Mouse (Mus musculus) testis, postnatal 14 days (tissue): ENCODE data around the gene Oaz2.
"Not testable (repeated sequence)": the region's sequence is repeated elsewhere in the genome, so short reads cannot be mapped to it uniquely, and the experiment has no call there.

Source experiments
- DNase-seq: peaks from one replicate; pipeline ENCODE4 v3.0.0; 2021; ENCODE audit warnings: low spot score

The Oaz2 gene

GRCm38 (mm10) chr9:65653741-65654140 lies 14.1 kb upstream of the Oaz2 start:
- no peak for DNase-seq

GRCm38 (mm10) chr9:65654700-65655237 lies 13.0 kb upstream of the Oaz2 start:
- no peak for DNase-seq

DNA sequence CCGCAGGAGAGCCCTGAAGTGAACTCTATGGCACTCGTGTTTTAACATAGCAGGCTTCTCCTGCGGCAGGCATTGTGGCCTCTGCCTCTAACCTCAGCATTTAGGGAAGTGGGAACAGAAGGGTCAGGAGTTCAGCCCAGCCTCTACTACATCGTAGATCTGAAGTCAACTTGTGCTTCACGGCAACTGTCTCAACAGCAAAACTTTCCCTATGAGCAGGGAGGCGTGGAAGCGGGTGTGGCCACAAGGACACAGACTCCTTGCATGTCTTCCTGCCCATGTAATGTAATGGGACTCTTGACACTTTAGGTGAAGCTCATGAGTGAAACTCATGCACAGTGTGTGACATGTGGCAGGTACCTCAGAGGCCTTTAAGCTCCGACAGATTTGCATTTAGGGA lies 12.3 kb upstream of the Oaz2 start:
- no peak for DNase-seq

DNA sequence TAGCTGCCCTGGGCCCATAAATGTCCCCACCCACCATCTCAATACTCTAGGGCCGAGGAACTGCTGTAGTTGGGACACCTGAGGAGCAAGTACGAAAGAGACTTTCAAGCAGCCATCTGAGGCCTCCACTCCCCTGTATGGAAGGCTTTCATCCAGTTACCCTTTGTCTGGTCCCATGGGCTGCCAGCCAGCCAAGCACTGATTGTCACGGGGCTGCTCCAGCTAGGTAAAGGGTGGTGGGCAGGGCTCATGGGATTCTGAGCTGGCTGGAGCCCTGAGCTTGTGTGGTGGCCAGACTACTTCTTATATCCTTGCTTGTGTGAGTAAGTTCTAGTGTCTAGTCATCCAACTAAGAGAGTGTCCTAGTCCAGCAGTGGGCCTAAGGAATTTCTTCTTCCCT lies 10.6 kb upstream of the Oaz2 start:
- no peak for DNase-seq

- DNase-seq, result no peak
These were observed 6.8 kb upstream of the Oaz2 start for GRCm38 (mm10) chr9:65661029-65661428.

DNA sequence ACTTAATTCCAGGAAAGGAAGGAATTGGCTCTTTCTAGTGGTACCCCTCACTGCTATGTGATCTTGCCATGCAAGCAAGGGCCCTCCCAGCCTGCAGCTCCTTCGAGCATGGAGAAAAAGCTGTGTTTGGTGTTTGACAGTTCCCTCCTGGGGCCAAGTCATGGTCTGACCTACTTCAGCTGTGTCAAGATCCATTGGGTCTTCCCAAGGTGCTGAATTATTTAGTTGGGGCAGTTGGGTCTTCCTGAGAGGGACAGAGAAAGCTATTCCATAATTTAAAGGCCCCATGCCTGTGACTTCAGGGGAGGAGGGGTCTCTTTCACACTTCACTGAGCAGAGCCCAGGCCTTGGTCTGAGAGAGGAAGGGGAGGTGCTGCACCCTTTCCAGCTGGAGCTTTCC lies 6.3 kb upstream of the Oaz2 start:
- DNase-seq, result no peak

DNA sequence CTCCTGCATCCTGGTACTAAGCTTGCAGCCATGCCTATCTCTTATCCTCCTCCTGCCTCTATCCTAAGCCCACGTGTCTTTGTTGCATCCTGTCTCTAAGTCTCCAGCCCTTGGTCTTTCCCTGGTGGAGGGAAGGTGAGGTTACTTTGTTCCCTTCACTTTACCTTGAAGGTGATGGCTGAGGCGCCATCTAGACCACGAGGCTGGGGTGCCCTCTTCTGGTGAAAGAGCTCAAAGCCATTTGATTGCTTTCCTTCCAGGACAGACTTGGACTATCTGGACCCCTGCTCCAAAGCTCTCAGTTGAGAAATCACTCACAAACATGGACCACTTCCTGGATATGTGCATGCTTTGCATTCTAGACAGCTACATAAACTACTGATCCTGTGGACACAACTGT lies 3.6 kb upstream of the Oaz2 start:
- DNase-seq, result no peak

GRCm38 (mm10) chr9:65666042-65666441 lies 1.8 kb upstream of the Oaz2 start:
- no peak for DNase-seq

DNA sequence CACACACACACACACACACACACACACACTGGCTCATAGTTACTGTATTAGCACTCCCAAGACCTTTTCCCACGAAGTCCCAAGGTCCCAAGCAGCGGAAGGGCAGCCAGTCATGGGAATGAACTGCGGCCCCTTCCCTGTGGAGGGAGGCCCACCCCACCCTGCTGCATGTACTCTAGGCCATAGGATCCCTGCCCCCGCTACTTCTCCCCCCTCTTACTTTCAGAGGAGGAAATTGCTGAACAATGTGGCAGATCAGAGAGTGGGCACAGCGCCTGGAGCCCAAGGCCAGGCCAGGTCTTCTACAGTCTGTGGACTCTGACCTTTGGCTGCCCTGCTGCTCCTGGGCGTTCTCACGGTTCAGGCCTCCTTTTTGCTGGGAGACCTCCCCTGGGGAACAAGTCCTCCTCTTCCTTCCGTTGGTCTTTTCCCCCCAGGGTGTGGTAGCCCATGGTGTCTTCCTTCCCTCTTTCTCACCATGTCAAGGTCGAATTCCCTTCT lies 3.7 kb downstream of the Oaz2 start:
- peak; percentile 76 for DNase-seq

GRCm38 (mm10) chr9:65672996-65673395 lies 5.2 kb downstream of the Oaz2 start:
- no peak for DNase-seq

- no peak for DNase-seq
These were observed 7.9 kb downstream of the Oaz2 start for GRCm38 (mm10) chr9:65675461-65676357.

DNA sequence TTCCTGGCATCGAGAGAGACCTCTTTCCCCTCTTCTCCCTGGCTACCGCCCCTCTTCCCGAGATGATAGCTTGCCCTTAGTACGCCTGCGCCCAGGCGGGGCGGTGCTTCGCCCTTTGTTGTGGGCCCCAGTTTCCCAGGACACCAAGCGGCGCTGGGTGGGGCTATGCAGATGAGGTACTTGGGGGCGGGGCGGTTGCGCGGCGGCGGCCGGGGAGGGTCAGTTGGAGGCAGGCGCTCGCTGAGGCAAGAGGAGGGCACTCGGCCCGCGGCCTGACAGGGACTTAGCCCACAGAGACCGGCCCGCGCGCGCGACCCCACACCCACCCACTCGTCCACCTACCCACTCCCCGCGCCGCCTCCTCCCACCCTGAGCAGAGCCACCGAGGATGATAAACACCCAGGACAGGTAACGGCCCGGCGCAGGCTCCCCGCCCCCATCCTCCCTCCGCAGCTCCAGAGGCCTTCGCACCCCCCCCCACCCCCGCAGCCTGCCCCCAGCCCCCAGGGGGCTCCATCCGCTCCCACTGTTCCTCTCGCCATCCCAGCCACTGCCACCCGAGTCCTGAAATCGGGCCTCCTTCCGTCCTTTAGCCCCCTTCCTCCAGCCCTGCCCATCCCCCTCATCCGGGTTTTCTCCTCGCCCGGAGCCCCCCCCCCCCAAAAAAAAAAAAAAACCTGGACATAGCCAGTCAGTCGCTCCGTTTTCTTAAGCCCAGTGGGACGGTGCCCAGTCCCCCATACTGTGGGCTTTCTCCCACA lies 8.7 kb downstream of the Oaz2 start:
- peak; percentile 97 for DNase-seq

- no peak for DNase-seq
These were observed 9.3 kb downstream of the Oaz2 start for GRCm38 (mm10) chr9:65677119-65677462.

GRCm38 (mm10) chr9:65679181-65679761 lies 11.5 kb downstream of the Oaz2 start:
- no peak for DNase-seq

DNA sequence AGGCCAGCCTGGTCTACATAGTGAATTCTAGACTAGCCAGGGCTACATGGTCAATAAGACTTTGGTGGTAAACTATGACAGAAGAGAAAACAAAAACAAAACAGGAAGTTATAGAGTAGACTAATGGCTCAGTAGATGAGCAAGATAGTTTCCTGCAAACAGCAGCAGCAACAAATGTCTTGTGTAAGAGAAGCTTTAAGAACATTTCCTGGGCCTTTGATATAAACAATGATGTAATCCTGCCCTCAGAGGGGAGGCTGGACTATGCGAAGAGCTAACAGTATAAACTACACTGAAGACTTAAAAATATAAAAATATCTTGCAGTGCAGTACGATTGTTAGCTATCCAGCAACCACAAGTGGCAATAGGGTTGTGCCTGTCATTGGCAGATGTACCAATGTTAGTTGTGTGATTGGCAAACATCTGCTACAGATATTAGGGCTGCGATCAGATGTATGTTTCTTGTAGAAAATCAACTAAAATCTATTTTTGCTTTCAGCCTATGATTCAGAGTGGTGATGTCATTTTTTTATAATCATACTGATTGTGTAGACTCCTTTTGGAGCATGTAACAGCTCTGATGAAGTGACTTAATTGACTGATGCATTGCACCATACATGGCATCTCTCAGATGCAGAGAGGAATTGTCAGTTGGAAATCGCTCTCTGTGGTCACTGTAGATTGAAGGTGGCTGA lies 13.3 kb downstream of the Oaz2 start:
- no peak for DNase-seq

DNA sequence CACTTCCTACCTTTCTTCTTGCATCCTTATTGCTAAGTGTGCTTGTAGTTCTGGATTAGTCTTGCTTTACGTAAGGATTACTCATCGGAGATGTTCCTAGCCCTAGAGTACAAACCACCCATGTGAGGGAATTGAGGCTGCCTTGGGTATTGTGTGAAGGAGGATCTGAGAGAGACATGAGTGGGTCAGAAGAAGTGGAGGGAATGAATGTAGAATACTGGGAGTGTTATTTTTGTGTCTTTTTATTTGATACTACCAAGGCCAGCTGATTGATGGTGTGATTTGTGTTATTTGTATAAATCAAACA lies 13.8 kb downstream of the Oaz2 start:
- no peak for DNase-seq

DNA sequence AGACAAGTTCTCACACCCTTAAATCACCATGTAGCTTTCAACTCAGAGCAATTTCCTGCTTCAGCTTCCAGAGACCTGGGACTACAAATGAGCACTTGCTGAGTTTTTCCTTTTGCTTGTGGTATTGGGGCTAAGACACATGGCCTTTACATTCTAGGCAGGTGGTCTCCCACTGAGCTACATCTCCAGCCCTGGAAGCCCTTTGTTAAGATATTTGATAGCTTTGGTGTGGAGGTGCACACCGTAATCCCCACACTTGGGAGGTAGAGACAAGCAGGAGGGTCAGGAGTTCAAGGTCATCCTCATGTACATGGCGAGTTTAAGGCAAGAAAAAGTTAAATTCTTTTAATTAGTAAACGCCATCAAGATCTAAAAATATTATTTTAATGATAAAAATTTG lies 14.4 kb downstream of the Oaz2 start:
- no peak for DNase-seq

GRCm38 (mm10) chr9:65682994-65683393 lies 15.2 kb downstream of the Oaz2 start:
- no peak for DNase-seq

- DNase-seq, result no peak
These were observed 16.9 kb downstream of the Oaz2 start for GRCm38 (mm10) chr9:65684704-65685103.

DNA sequence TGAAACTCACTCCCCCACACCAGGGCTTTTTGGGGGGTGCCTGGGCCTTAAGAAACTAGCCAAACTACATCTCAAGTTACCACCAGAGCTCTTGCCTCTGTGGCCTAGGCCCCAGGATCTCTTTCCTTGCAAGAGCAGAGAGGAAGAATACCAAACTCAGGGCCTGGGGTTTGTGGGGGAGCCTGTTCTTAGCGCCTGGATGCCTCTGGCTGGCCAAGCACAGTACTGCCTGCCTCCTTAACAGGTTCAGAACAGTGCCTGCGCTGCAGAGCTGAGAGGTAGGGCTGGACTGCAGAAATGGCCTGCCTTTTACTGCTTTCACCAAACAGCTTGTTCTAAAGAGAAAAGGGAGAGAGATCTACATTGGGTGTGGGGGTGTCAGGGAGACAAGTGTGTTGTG lies 22.1 kb downstream of the Oaz2 start:
- not testable (repeated sequence) for DNase-seq

GRCm38 (mm10) chr9:65692466-65692865 lies 24.7 kb downstream of the Oaz2 start:
- DNase-seq, result no peak

DNA sequence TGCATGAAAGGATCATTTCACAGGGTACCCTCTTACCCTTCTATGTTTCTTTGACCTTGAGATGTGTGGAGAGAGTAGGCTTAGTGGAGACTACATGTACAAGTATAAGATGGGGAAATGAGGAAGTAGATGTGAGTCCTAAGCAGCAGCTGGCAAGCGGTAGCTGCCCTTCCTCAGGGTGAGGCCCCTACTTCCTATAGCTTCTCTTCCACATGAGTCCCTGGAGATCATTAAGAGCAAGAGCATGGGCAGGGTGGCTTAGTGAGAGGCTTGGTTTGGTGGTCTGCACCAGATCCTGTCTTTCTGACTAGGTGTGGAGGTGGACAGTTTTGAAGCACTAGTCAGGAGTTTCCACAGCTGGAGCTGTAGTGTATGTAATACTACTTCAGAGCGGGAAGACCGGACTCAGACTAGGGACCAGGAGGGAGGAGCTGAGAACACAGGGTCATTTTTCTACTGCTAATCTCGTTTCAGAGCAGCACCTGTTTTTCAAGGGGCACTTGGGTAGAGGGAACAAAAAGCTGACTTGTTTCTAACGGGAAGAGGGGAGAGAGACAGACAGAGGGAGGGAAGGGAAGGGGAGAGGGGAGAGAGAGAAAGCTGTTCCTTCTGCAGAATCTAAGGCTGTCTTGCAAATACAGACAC lies 25.3 kb downstream of the Oaz2 start:
- DNase-seq, result no peak
